Comparison of ENCODE assay signal across 16 mouse cellular contexts in the genomic region with DNA sequence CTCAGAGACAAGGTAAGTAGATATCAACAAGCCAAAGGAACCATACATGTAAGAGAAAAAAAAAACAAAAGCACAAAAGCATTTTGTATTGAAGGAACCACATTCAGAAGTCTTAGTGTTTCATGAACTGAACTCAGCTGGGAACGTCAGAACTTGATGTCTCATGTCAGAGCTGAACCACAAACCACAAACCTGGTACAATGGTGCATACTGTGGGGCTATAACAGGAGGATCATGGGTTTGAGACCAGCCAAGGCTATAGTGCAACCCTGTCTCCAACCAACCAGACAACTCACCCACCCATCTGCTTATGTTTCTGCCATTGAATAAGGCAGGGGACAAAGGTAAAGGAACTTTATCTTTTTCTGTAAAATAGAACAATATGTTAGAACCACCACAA.
"Had no signal": no experiment of that assay in that cellular context is flagged by ENCODE, and none has a peak within 500 bp of the region (broad histone marks: within the 10 kb centered on the region; RNA-seq: fewer than 3 reads in every experiment).

No protein-coding gene starts in this region.

- H3K4me3 ChIP-seq: kidney, embryonic 15.5 days; left cerebral cortex, adult 2 months; limb, embryonic 10.5 days; liver, embryonic 15.5 days; neural tube, embryonic 13.5 days; stomach, embryonic 15.5 days had no signal

- H3K27me3 ChIP-seq: kidney, embryonic 15.5 days; liver, embryonic 15.5 days; neural tube, embryonic 13.5 days; stomach, embryonic 15.5 days had no signal

- H3K4me2 ChIP-seq: kidney, embryonic 15.5 days; liver, embryonic 11.5 days; liver, embryonic 15.5 days; midbrain, embryonic 11.5 days; neural tube, embryonic 13.5 days; stomach, embryonic 15.5 days had no signal

- H3K4me1 ChIP-seq: limb, embryonic 10.5 days; neural tube, embryonic 13.5 days had no signal

- H3K36me3 ChIP-seq: kidney, embryonic 15.5 days; neural tube, embryonic 13.5 days; stomach, embryonic 15.5 days had no signal

- ATAC-seq: intestine, embryonic 16.5 days; lung, postnatal 0 days; midbrain, embryonic 16.5 days had no signal

- H3K27ac ChIP-seq: kidney, embryonic 15.5 days; left cerebral cortex, adult 2 months; limb, embryonic 10.5 days; liver, embryonic 15.5 days; neural tube, embryonic 13.5 days; stomach, embryonic 15.5 days had no signal

- H3K9me3 ChIP-seq: kidney, embryonic 15.5 days; limb, embryonic 10.5 days; liver, embryonic 15.5 days; neural tube, embryonic 13.5 days; stomach, embryonic 15.5 days had no signal

- DNase-seq: kidney, adult 2 months; kidney, postnatal 14 days; lung, adult 2 months; lung, postnatal 36 days; right cerebral cortex, postnatal 25 days had no signal

- H3K9ac ChIP-seq: kidney, embryonic 15.5 days; liver, embryonic 15.5 days; neural tube, embryonic 13.5 days; stomach, embryonic 15.5 days had no signal
